Mouse (Mus musculus): ENCODE results near the gene Afap1l2. TPM values are rescaled to one million over a fixed set of nuclear protein-coding genes. Genes with fewer than 3 reads are reported as not detected.

Afap1l2 gene
- polyA plus RNA-seq, 1 experiment, result 7.6 TPM

DNA sequence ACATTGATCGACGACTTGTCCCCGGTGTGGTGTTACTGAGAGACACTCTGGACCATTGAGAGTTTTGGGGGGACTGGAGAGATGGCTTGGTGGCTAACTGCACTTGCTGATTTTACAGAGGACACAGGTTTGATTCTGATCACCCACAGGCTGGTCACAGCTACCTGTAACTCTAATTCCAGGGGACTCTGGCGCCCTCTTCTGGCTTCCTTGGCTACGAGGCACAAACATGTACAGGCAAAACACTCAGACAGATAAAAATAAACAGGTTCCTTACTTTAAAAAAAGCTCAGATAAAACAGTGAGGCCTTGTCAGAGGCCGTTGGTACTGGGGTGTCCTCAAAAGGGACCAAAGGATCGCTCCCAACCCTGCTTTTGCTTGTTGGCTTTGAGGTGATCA lies 72.3 kb downstream of the Afap1l2 start:
- 85% methylated on average over 7 of the region's 7 CpGs for WGBS

DNA sequence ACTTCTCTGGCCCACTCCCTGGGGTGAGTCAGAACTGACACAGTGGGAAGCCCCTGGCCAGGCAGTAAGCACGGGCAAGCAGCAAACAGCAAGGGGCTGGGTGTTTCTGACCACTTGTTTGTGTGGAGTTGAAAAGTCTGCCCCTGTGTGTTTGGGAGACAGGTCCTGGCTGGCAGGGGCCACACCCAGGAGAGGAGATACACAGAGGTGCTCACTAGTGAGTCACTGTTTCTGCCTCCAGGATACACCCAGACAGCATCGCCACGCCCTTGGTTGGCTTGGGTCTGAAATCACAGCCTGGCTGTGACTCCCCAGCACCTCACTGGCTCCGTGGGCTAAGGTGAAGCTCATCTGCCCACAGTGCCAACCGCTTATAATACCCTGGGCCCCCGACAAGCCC lies 72.9 kb downstream of the Afap1l2 start:
- Histone ChIP-seq H3K27me3 (ENCODE audit: control insufficient read depth, insufficient read depth, low read length) (no peaks in the 10 kb centered on the region), H3K27ac (ENCODE audit: insufficient read depth, low read length) (no peak overlapping the region), H3K36me3 (ENCODE audit: control insufficient read depth, insufficient read depth, low read length) (no peaks in the 10 kb centered on the region), H3K4me1 (ENCODE audit: control insufficient read depth, insufficient read depth, insufficient read length) (no peaks in the 10 kb centered on the region), H3K4me3 (ENCODE audit: extremely low read depth, insufficient read depth, insufficient read length) (no peak overlapping the region)
- no peak for DNase-seq (ENCODE audit: low read depth in 1 of 2, low spot score in 2 of 2)
- 85% methylated on average over 6 of the region's 6 CpGs for whole genome bisulfite sequencing
- no peak for TF ChIP-seq POLR2A (IDR thresholded peaks at IDR 0.05; ENCODE audit: low read depth, low read length)
- TF ChIP-seq CTCF (IDR thresholded peaks at IDR 0.05; ENCODE audit: extremely low read depth, insufficient read depth, insufficient read length, insufficient replicate concordance), result no peak

More for the DNA sequence above, 72.3 kb downstream of the Afap1l2 start:
- TF ChIP-seq CTCF (IDR thresholded peaks at IDR 0.05; ENCODE audit: extremely low read depth, insufficient read depth, insufficient read length, insufficient replicate concordance), result no peak
- TF ChIP-seq POLR2A (IDR thresholded peaks at IDR 0.05; ENCODE audit: low read depth, low read length), result no peak
- no peak for DNase-seq (ENCODE audit: low read depth in 1 of 2, low spot score in 2 of 2)
- no peak overlapping the region for H3K4me3 ChIP-seq (ENCODE audit: extremely low read depth, insufficient read depth, insufficient read length)
- no peak overlapping the region for H3K27ac ChIP-seq (ENCODE audit: insufficient read depth, low read length)
- H3K4me1 ChIP-seq (ENCODE audit: control insufficient read depth, insufficient read depth, insufficient read length), result no peaks in the 10 kb centered on the region
- H3K27me3 ChIP-seq (ENCODE audit: control insufficient read depth, insufficient read depth, low read length), result no peaks in the 10 kb centered on the region
- H3K36me3 ChIP-seq (ENCODE audit: control insufficient read depth, insufficient read depth, low read length), result no peaks in the 10 kb centered on the region

DNA sequence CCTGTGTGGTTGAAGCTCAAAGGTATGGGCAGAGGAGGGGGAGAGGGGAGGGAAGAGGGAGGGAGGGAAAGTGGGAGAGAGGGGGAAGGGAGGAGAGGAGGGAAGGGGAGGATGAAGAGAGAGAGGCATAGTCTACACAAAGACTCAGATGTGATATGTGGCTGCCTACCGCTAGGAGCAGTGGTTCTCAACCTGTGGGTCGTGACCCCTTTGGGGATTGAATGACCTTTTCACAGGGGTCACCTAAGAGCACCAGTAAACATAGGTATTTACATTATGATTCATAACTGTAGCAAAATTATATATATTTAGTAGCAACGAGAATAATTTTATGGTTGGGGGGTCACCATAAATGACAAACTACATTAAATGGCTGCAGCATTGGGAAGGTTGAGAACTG lies 74.2 kb downstream of the Afap1l2 start:
- no peak for DNase-seq (ENCODE audit: low read depth in 1 of 2, low spot score in 2 of 2)
- Histone ChIP-seq H3K4me1 (ENCODE audit: control insufficient read depth, insufficient read depth, insufficient read length) (no peaks in the 10 kb centered on the region), H3K27ac (ENCODE audit: insufficient read depth, low read length) (no peak overlapping the region), H3K27me3 (ENCODE audit: control insufficient read depth, insufficient read depth, low read length) (no peaks in the 10 kb centered on the region), H3K36me3 (ENCODE audit: control insufficient read depth, insufficient read depth, low read length) (no peaks in the 10 kb centered on the region), H3K4me3 (ENCODE audit: extremely low read depth, insufficient read depth, insufficient read length) (no peak overlapping the region)
- WGBS, result 86% methylated on average over 3 of the region's 3 CpGs
- TF ChIP-seq POLR2A (IDR thresholded peaks at IDR 0.05; ENCODE audit: low read depth, low read length) (no peak), CTCF (IDR thresholded peaks at IDR 0.05; ENCODE audit: extremely low read depth, insufficient read depth, insufficient read length, insufficient replicate concordance) (no peak)

DNA sequence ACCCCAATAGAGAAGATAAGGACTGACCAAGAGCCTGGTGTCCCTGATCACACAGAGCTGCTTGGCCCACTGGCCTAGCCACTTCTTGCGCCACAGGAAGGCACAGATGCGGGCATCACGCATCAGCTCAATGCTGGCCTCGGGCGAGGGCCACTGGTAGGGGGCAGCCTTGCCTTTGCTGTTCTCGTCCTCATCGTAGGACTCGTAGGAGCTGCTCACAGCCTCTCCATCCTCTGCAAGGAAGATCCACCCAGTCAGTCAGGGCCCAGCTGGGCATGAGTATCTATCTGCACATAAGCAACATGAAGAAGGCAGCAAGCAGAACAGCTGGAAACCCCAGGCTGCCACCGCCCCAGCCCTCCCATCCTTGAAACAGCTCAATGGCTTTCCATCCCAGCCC lies 78.0 kb downstream of the Afap1l2 start:
- no peaks in the 10 kb centered on the region for H3K27me3 ChIP-seq (ENCODE audit: control insufficient read depth, insufficient read depth, low read length)
- no peaks in the 10 kb centered on the region for H3K4me1 ChIP-seq (ENCODE audit: control insufficient read depth, insufficient read depth, insufficient read length)
- DNase-seq (ENCODE audit: low read depth in 1 of 2, low spot score in 2 of 2), result no peak
- no peak overlapping the region for H3K4me3 ChIP-seq (ENCODE audit: extremely low read depth, insufficient read depth, insufficient read length)
- H3K36me3 ChIP-seq (ENCODE audit: control insufficient read depth, insufficient read depth, low read length), result no peaks in the 10 kb centered on the region
- TF ChIP-seq POLR2A (IDR thresholded peaks at IDR 0.05; ENCODE audit: low read depth, low read length) (no peak), CTCF (IDR thresholded peaks at IDR 0.05; ENCODE audit: extremely low read depth, insufficient read depth, insufficient read length, insufficient replicate concordance) (no peak)
- WGBS, result 81% methylated on average over 9 of the region's 9 CpGs
- no peak overlapping the region for H3K27ac ChIP-seq (ENCODE audit: insufficient read depth, low read length)

DNA sequence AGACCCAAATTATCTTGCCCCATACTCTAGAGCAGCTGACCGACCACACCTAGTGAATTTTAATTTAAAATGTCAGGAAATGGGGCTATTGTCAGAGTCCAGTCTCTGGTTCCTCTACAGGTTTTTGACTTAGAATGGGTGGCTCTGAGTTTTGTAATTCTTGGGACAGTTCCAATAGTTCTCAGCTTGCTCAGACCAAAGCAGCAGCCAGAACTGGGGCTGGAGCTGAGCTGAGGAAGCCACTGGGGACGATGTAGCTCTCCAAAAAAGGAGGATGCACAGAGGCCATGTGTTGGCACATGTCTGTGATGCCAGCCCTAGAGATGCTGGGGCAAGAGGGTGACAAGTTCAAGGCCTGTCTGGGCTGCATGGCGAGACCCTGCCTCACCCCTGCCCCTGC lies 78.6 kb downstream of the Afap1l2 start:
- no peak for DNase-seq (ENCODE audit: low read depth in 1 of 2, low spot score in 2 of 2)
- no peak for TF ChIP-seq POLR2A (IDR thresholded peaks at IDR 0.05; ENCODE audit: low read depth, low read length)
- TF ChIP-seq CTCF (IDR thresholded peaks at IDR 0.05; ENCODE audit: extremely low read depth, insufficient read depth, insufficient read length, insufficient replicate concordance), result no peak
- no peaks in the 10 kb centered on the region for H3K4me1 ChIP-seq (ENCODE audit: control insufficient read depth, insufficient read depth, insufficient read length)
- no peaks in the 10 kb centered on the region for H3K36me3 ChIP-seq (ENCODE audit: control insufficient read depth, insufficient read depth, low read length)
- H3K27me3 ChIP-seq (ENCODE audit: control insufficient read depth, insufficient read depth, low read length), result no peaks in the 10 kb centered on the region
- H3K4me3 ChIP-seq (ENCODE audit: extremely low read depth, insufficient read depth, insufficient read length), result no peak overlapping the region
- H3K27ac ChIP-seq (ENCODE audit: insufficient read depth, low read length), result no peak overlapping the region
- 62% methylated on average over 3 of the region's 3 CpGs for WGBS

DNA sequence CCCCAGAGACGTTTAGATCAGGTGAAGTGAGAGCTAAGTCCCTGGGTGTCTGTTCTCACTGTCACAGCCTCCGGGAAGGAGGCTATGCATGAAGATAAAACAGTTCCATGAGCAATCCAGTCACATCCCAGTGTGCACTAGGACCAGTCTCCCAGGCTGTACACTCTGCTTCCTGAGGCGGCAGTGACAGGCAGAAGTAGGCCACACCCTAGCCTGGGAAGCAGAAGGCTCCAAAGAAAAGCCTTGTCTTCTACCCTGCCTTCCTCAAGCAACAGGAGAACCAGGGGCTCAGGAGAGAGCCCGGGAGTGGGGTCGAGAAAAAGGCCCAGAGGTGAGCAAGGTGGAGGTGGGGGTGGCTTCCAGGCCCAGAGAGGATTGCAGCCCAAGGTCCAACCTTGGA lies 86.3 kb downstream of the Afap1l2 start:
- no peaks in the 10 kb centered on the region for H3K4me1 ChIP-seq (ENCODE audit: control insufficient read depth, insufficient read depth, insufficient read length)
- 72% methylated on average over 5 of the region's 5 CpGs for WGBS
- TF ChIP-seq POLR2A (IDR thresholded peaks at IDR 0.05; ENCODE audit: low read depth, low read length) (no peak), CTCF (IDR thresholded peaks at IDR 0.05; ENCODE audit: extremely low read depth, insufficient read depth, insufficient read length, insufficient replicate concordance) (no peak)

DNA sequence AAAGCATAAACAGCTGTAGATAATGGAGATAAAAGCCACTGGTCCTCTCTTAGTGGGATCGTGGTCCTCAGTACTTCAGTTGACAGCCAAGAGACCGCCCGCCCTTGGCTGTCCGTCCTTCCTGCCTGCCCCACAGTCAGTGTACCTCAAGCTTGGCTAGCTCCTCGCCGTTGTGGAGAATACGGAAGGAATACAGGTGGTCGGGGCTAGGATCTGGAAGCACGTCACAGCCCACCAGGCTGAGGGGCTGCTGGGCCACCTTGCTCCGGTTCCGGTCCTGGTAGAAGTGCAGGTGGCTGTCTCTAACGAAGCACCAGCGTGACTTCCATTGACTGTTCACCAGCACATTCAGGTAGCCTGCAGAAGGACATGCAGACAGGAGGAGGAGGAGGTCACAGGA lies 87.8 kb downstream of the Afap1l2 start:
- Histone ChIP-seq H3K27me3 (ENCODE audit: control insufficient read depth, insufficient read depth, low read length) (no peaks in the 10 kb centered on the region), H3K4me1 (ENCODE audit: control insufficient read depth, insufficient read depth, insufficient read length) (no peaks in the 10 kb centered on the region), H3K27ac (ENCODE audit: insufficient read depth, low read length) (no peak overlapping the region), H3K4me3 (ENCODE audit: extremely low read depth, insufficient read depth, insufficient read length) (no peak overlapping the region), H3K36me3 (ENCODE audit: control insufficient read depth, insufficient read depth, low read length) (no peaks in the 10 kb centered on the region)
- DNase-seq (ENCODE audit: low read depth in 1 of 2, low spot score in 2 of 2), result no peak
- WGBS, result 89% methylated on average over 13 of the region's 13 CpGs
- no peak for TF ChIP-seq CTCF (IDR thresholded peaks at IDR 0.05; ENCODE audit: extremely low read depth, insufficient read depth, insufficient read length, insufficient replicate concordance)
- no peak for TF ChIP-seq POLR2A (IDR thresholded peaks at IDR 0.05; ENCODE audit: low read depth, low read length)

More for the DNA sequence above, 86.3 kb downstream of the Afap1l2 start:
- no peak for DNase-seq (ENCODE audit: low read depth in 1 of 2, low spot score in 2 of 2)
- no peaks in the 10 kb centered on the region for H3K27me3 ChIP-seq (ENCODE audit: control insufficient read depth, insufficient read depth, low read length)
- no peak overlapping the region for H3K27ac ChIP-seq (ENCODE audit: insufficient read depth, low read length)
- H3K36me3 ChIP-seq (ENCODE audit: control insufficient read depth, insufficient read depth, low read length), result no peaks in the 10 kb centered on the region
- H3K4me3 ChIP-seq (ENCODE audit: extremely low read depth, insufficient read depth, insufficient read length), result no peak overlapping the region
